Mouse (Mus musculus) kidney, postnatal 36 days (tissue): ENCODE measurements around the gene D630003M21Rik.

ENCODE experiments used
- DNase-seq, 2 experiments: peaks; one replicate each; pipeline ENCODE4 v3.0.0; 2021 to 2022; ENCODE audit warnings: mixed read lengths in 2 of 2

Gene D630003M21Rik

DNA sequence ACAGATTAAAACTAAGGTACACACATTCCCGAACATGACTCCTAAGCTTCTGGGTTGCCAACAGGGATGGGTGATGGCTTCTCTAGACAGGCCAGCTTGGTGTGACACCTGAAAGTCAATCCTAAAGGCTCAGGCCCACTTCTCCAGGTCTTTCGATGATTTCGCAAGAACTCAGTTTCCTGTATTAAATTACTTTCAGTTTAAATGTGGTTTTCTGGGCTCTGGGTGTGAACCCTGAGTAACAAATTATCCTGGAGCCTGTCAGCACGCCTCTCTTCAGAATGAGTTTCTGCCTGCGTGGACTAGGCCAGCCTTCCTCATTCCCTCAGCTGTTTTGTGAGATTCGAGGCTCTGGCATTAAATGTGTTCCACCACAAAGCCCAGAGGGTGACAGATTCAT is 66.0 kb downstream of the D630003M21Rik start:
- DNase-seq: no peak

DNA sequence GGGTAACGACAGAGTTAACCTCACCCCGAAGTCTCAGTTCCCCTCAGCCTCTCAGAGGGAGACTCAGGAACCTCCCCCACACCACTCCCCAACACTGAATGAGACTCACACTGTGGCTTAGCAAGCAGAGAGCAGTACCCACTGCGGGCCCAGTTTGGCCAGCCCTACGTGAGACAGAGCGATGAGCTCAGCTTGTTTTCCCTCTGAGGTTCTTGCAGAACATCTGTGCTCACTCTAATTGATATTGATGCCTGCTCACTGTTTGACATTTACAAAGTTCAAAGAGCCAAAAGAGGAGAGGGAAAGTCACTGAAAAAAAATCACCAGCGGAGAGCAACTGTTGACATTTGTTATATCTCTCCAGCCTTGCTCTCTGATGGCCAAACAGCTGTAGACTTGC is 67.3 kb downstream of the D630003M21Rik start:
- no peak for DNase-seq

DNA sequence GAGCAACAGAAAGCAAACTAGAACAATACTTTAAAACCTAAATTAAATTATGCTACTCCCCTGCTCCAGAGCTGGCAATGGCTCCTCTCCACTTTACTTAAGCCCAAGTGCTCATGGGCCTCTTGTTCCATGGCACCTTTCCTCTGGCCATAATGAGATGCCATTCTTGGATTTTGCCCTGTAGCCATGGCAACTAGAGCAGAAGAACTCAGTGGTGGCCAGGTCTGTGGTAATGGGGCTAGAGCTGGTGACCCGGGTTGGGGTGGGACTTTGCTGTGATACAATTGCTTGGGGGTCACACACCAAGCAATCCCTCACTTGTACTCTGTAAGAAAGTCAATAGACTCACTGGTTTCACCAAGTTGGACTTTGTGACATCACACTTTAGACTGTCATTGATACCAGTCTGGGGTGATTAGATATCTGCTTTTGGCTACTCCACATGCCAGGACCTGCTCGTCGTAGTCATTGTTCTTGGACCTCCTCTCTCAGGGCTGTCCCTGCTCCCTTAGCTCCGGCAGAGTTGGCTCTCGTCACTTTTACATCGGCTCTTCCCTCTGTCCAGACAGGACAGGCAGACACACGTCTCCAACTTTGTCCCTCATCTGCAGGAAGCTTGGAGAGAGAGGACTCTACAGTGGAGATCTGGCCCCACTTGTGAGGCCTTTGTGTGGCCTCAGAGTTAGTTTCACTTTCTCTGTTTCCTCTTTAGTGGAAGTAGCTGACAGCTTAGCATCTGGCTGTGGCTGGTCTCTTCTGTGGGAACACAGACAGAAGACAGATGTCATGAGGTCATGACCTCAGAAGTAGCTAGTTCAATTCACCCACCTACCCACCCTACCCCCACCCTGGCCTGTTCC is 69.4 kb downstream of the D630003M21Rik start:
- DNase-seq: peak; percentile 56 to 65

DNA sequence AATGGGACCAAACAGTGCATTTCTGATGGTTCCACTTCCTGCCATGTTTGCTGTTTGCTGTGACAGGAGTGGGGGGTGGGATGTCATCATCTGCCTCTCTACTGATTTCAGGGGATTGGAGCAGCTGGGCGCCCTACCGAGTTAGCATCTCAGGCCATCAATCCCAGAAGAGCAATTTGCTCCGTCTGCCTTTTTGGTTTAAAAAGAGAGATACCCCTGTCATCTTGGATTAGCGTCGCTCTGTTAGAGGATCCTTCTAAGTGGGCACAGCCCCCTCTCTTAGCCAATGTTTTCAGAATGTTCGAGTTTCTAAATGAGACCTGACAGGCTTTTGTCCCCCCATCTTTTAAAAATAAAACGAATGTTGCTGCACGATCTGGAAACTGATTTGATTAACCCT is 71.4 kb downstream of the D630003M21Rik start:
- no peak for DNase-seq

DNA sequence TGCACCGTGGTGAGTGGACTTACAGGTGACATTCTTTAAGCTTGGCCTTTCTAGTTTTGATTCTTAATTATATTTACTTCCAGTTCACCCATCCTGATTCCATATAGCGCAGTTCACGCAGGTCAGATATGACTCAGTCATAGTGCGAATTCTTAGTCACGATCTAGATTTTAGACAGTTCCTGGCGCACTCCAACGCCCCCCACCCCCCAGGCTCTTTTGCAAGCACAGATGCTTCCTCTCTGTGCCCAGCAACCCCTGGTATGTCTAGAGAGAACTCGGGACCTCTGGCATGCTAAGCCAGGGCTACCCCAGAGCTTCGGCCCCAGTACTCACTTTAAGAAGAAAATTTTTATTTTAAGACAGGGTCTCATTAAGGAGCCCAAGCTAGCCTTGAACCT is 72.5 kb downstream of the D630003M21Rik start:
- DNase-seq: no peak

DNA sequence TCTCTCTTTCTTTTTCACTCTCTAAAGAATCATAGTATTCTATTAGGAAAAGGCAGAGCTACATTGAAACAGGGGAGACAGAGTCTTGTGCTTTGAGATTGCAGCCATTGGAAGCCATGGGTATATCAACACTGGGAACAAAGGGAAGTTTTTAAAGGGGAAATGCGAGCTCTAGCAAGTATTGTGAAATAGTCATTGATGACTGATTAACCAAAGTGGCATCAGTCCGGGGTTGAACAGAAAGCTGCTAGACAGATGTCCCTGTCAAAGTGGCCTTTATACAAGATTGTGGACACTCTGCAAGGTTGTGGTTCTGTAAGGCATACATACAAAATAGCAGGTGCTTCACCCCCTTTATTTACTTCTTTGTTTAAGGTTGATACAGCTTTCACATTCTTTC is 73.4 kb downstream of the D630003M21Rik start:
- no peak for DNase-seq

DNA sequence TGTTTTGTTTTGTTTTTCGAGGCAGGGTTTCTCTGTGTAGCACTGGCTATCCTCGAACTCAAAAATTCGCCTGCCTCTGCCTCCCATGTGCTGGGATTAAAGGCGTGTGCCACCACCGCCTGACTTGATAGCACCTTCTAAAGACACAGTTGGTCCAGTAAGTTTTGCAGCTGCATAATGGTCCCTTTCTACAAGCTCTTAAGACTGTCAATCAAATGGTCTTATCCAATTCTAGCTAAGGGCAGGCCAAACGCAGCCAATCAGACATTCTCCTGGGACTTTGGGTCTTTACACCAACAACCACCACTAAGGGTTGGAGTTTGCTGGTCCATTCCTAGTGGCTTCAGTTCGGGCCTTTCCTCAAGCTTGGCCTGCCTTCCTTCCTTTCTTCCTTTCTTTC is 73.9 kb downstream of the D630003M21Rik start:
- no peak for DNase-seq

DNA sequence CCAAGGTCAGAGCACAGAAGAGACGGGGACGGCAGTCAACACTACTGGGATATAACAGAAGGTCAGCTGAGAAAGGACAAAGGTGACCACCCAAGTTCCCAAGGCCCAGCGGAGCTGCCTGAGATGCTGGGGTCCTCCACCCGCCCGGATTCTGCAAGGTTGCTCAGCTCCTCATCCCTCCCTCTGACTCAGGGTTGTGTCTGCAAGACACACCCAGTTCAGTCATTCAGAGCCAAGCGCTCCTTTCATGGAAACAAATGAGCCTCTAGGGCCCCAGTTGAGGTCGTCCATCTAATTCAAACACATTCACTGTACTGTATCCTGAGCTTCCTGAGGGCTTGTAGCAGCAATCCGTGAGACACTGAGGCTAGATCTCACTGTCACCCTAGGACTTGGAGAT is 74.4 kb downstream of the D630003M21Rik start:
- no peak for DNase-seq

DNA sequence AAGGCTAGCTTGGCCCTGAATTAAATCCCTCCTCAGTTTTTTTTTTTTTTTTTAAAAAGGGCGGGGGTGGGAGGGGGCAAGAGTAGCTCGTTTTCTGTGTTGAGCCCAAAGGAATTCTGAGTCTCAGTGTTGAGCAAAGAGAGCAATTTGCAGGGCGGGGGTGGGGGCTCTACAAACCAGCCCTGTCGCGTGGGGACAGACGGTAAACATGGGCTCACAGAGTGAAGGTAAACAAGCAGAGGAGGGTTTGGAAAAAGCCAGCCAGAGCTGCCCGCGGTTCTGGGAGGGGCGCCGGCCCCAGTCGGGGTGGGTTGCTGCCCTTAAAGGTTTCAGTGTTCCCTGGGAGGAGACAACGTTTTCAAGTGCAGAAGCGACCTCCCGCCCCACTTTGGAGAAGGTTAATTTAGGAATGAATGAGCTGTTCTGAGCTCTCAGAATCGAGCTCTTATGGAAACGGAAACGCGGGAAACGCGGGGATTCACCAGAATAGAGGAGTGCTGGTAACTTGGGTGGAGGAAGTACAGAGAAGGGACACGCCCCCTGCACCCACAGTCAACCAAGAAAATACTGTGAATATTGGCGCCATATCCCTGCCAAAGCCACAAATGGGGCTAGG is 75.2 kb downstream of the D630003M21Rik start:
- peak in 1 of 2 experiments; percentile 45 for DNase-seq

DNA sequence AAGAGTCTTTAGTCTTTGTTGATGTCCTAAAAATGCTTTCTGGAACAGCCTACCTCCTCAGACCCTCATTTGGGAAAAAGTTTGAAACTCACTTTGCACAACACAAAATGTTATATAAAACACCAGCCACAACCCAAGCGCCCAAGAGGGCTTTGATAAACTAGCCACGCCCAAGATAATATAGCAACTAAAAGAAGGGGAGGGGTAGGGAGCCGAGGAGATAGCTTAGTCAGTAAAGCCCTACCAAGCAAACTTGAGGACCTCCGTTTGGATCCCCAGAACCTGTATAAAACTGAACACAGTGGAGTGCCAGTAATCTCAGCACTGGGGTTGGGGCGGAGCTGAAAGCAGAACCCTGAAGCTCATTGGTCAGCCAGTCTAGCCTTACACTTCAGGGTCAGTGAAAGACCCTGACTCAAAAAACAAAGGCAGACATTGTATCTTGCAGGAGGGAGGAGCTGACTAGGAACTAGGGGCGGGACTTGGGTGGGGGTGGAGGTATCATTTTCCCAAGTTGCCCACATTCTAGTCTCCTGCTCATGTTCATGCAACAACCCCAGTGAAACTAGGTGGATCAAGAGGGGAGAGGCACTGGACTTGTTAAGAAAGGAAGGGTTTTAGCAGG is 76.2 kb downstream of the D630003M21Rik start:
- DNase-seq: no peak

DNA sequence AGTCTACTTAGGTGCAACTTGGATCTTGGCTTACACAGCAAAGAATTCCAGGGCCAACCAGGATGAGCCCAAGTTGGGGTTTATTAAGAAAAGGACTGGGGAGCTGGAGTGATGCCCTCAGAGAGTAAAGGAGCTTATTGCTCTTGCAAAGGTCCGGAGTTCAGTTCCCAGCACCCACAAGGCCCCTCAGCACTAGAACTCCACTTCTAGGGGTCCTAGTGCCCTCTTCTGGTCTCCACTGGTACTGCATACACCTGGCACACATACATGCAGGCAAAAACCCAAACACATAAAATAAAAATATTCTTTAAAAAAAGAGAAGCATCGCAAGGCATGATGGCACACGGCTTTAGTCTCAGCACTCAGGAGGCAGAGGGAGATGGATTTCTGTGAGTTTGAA is 77.9 kb downstream of the D630003M21Rik start:
- no peak for DNase-seq

DNA sequence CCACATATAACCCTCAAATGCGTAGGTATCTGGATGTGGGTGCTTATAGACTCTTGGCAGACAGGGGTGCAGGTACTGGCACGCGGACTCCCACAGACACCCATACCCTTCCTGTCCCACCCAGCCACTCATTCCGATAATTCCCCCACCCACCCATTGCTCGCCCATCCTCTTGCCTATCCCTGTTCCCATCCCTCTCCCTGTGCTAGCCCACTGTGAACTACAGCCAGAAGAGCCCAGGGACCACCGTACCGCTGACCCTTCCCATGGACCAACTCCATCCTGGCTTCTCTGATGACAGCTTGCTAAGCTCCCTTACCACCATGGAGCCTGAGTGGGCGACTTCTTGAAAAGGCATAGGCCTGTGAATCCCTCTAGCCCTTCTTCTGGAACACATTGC is 82.1 kb downstream of the D630003M21Rik start:
- no peak for DNase-seq

DNA sequence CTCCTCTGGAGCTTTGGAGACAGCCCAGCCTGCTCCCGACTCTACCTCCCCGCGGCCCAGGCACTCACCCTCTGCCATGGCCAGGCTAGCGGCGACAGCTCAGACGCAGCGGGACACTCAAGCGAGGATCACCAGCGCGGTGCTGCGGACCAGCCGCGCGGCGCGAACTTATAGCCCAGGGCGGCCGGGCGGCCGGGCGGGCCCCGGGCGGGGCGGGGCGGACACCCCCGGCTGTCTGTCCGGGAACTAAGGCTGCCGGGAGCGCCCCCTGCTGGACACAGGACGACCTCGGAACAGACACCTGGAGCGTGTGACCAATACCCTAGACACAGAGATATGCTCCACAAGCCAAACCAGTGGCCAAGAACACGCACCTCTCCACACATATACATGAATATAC is 82.8 kb downstream of the D630003M21Rik start, which contains the start of gene Tgm2:
Gene Tgm2, minus strand, starts transcription at position 214 of the 400 bp plus-strand sequence.
- peak; percentile 95 to 99 for DNase-seq

DNA sequence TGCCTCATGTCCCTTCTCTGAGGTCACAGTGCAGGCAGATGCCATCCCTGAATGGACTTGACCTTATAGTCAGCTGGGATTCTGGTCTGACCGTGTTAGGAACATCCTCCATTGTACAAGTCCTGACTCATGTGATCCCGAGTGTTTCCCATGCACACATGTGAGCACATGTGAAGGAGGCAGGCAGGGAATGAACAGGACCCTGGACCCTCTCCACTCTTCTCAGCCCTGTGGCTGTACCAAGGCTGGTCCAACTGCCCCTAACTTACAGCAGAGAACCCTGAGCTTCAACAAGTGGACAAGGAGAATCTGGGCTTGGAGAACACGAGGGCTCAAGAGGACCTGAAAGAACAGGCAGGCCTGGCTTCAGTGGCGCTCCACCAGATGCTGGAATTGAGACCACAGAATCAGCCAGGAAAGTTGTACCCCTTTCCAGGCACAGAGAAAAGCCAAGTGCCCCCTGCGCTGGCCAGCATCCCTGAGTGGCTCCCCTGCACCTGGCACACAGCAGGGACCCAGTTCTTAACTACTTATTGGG is 83.4 kb downstream of the D630003M21Rik start:
- peak in 1 of 2 experiments; percentile 32 for DNase-seq

DNA sequence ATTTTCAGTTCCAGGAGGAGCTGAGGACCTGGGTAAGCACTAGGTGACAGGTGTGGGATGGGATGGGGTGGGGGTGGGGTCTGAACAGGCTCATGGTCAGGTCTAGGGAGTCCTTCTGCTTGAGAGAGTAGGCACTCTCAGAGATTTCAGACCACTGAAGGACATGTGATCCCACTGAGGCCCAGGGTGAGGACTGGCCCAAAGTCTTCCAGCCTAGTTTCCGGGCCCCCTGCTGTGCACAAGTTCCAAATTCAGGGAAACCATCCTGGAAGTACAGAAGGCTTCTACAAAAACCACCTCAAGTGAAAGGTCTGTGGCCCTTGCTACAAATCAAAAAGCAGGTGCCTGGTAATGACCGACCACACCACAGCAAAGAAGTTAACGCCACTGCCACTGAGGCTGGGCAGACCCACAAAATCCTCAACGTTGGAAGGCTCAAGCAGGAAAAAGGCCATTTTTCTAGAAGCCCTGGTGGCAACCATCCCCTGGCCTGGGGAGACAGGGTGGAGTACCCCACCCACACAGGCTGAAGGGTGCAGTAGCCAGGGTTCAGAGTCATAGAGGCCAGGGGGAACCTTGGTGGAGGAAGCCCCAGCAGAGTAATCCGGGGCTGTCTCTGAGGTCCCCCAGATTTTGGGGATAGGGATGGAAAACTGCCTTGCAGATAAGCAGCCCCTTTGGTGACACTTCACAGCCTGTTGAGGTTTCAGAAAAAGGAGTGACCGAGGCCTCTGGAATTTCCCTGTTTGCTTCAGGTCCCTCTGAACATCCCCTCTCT is 84.1 kb downstream of the D630003M21Rik start:
- no peak for DNase-seq

DNA sequence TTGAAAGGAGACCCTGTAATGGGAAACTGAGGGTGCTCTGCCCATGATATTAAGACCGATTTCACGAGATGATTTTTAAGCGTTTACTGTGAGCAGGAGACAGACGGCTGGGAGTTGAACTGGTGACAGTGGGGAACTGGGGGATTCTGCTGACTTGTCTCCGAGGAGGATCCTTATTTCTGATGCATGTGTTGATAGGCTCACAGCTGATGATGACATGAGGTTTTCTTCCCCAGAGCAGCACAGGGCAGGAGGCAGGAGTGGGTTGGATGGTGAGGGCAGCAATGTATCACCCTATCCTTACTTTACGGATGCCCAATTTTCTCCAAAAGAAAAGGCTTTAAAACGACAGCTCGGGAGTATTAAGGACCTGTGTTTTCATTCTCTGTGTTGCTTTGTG is 84.8 kb downstream of the D630003M21Rik start:
- no peak for DNase-seq

DNA sequence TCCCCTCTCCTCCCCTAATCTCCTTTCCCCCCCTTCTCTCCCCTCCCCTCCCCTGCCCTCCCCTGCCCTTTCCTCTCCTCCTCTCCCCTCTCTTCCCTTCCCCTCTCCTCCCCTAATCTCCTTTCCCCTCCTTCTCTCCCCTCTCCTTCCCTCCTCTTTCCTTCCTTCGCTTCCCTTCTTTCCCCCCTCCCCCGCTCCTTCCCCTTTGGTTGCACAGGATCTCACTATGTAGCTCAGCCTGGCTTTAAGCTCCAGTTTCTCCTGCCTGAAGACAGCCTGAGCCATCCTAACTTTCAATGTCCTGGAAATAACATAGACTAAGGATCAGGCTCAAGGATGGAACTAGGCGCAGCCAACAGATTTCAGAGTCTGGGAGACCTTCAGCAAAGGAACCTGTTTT is 85.2 kb downstream of the D630003M21Rik start:
- DNase-seq: peak in 1 of 2 experiments; percentile 50

DNA sequence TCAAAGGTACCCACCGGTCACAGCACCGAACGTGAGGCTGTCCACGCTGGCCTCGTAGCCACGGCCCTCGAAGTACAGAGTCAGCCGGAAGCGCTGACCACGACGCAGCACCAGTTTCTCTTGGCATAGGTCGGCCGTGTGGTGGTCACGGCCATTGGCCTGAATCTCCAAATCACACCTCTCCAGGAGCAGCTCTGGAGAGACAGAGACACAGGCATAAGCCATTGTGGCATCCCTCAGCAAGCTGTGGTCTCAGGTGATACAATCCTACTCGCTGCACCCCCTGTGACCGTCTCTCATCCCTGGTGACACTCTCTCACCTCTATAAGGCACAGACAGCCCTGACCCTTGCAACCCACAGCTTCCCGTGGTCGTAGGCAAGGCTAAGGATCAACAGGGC is 86.0 kb downstream of the D630003M21Rik start:
- DNase-seq: no peak

DNA sequence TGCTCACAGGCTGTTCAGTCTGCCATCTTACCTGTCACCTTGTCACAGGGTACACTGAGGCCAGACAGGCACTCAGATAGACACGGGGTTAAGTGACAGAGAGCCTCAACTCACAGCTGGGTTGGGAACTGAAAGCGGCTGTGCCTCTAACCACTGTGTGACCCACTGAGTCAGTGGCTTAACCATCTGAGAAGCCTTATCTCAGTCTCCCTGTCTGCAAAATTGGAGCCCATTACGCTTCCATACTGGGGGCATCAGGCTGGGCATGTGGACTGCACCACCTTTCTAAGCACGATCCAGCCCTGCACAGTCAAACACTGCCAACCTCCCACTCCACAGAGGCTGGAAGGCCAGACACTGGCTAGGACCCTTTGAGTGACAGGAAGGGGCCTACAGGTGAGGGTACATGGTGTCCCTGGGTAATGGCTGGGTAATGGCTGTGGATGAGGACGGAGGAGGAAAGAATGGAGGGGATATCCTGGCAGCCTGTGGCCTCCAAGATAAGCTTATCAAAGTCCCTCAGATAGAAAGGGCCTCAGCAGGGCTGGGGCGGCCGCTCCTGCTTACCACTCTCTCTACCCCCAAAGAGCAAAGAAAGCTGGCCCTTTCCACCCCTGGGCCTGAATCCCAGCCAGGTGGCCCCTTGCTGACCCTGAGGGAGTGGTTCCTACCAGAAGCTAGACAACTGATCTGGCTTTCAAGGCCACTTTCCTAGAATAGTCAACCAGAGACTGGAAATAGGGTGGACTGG is 87.2 kb downstream of the D630003M21Rik start:
- peak; percentile 54 to 56 for DNase-seq

DNA sequence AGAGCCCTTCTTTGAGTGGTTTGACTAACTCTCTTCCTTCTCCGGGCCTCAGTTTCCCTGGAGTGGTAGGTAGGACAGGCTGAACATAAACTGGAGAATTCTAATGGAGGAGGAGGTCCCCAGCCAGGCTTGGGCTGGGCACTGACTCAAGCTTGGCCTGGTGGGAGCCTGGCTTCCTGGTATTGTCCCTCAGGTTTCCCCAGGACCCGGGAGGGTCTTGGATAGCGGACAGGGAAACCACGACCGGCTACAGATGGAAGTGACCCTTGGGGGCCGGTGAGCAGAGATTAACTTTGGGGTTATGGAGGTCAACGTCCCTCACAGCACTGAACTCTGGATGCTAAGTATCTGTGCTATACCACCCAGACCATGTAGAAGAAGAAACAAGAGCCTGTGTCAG is 87.8 kb downstream of the D630003M21Rik start:
- DNase-seq: peak in 1 of 2 experiments; percentile 38

DNA sequence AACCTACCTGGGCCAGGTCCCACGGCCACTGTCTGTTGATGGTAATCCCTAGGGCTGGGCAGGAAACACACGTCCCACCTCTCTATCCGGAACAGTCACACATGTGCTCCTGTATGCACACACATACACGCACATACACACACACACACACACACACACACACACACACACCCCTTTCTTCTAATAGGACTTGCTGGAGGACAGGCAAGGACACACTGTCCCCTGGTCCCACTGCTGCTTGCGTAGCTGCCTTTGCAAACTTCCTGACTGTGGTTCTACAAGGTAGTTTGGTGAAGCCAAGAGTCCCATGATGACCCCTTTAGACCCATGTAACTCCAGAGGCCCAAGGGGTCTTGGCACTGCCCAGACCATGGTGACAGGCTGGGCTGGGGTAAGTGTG is 88.4 kb downstream of the D630003M21Rik start:
- no peak for DNase-seq

DNA sequence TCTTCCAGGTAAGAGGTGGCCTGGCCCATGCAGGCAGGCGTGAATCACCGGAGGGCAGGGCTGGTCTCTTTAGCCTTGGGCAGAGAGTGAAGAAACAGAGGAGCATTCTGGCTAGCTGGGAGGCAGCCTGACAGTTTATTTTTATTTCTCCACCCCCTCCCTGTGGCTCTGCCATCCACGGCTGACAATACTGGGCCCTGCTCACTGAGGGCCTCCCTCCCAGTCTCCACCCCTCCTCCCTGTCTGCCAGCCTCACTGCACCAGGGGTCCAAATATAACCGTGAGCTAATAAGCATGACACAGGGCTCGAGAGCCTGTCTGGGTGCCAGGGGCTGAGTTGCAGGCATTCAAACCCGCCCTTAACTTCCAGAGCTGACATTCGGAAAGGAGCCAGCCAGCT is 89.4 kb downstream of the D630003M21Rik start:
- DNase-seq: no peak
